In genomic region chr9:99799387-99800021, GRCm38 (mm10) we compare ENCODE assay signal across 8 mouse cellular contexts.
DNase-seq lines count a peak whose midpoint lies in the region; ATAC-seq and TF ChIP-seq lines count a peak whose summit lies in the region.

No protein-coding gene starts in this region.

- H3K4me1 ChIP-seq in E14TG2a.4 (replicated peaks; ENCODE audit: low read depth, low read length) = peaks cover 19% of the 10 kb centered on the region
- peaks cover 46% of the 10 kb centered on the region for H3K4me1 ChIP-seq in forebrain, embryonic 12.5 days
- peaks cover 9% of the 10 kb centered on the region; the same call in 1 of the 2 replicates for H3K4me1 ChIP-seq in midbrain, postnatal 0 days (ENCODE audit: insufficient read depth, low read length)

- peak overlapping the region; percentile 48 for H3K4me3 ChIP-seq in E14TG2a.4 (replicated peaks; ENCODE audit: low read length)
- H3K4me3 ChIP-seq in forebrain, embryonic 12.5 days (replicated peaks) = peak overlapping the region; percentile 28
- H3K4me3 ChIP-seq in midbrain, postnatal 0 days (ENCODE audit: low read depth, low read length) = peak overlapping the region; percentile 21

- H3K9ac ChIP-seq in forebrain, embryonic 12.5 days = peak overlapping the region; percentile 44; the same call in 1 of the 2 replicates
- H3K9ac ChIP-seq in midbrain, postnatal 0 days (replicated peaks; ENCODE audit: low read length, poor library complexity, severe bottlenecking) = no peak overlapping the region

- peak; percentile 52; the same call in 1 of the 2 replicates for ATAC-seq in frontal cortex, adult (ENCODE audit: low TSS enrichment)
- ATAC-seq in forebrain, embryonic 12.5 days (ENCODE audit: low FRiP score) = peak; percentile 92
- peak; percentile 60 for ATAC-seq in midbrain, postnatal 0 days (ENCODE audit: low FRiP score)

- DNase-seq in frontal cortex, adult 2 months (ENCODE audit: extremely low spot score in 1 of 2, low spot score in 1 of 2) = no peak
- DNase-seq in kidney, postnatal 10 days = peak; percentile 29
- peak; percentile 51 for DNase-seq in midbrain, postnatal 0 days (ENCODE audit: low spot score)
- no peak for DNase-seq in thymus, postnatal 0 days (ENCODE audit: low spot score)
- DNase-seq in MN1 (ENCODE audit: low spot score) = no peak

- WGBS in forebrain, embryonic 12.5 days = 0% methylated on average over 16 of the region's 16 CpGs
- 3% methylated on average over 16 of the region's 16 CpGs for WGBS in midbrain, postnatal 0 days

- H3K27me3 ChIP-seq in E14TG2a.4 (ENCODE audit: insufficient read depth, low read length) = peaks cover 21% of the 10 kb centered on the region
- peaks cover 15% of the 10 kb centered on the region; the same call in 1 of the 2 replicates for H3K27me3 ChIP-seq in forebrain, embryonic 12.5 days
- H3K27me3 ChIP-seq in midbrain, postnatal 0 days (ENCODE audit: insufficient read depth, low read length) = no peaks in the 10 kb centered on the region

- TF ChIP-seq CTCF in E14TG2a.4 (conservative IDR thresholded peaks at IDR 0.05; ENCODE audit: low read length) = no peak
- TF ChIP-seq CTCF in midbrain, postnatal 0 days (IDR thresholded peaks at IDR 0.05) = no peak

- H3K9me3 ChIP-seq in E14TG2a.4 (ENCODE audit: low read length) = no peaks in the 10 kb centered on the region
- H3K9me3 ChIP-seq in forebrain, embryonic 12.5 days = no peaks in the 10 kb centered on the region
- no peaks in the 10 kb centered on the region for H3K9me3 ChIP-seq in midbrain, postnatal 0 days (ENCODE audit: low read length)

- peak overlapping the region; percentile 87 for H3K27ac ChIP-seq in forebrain, embryonic 12.5 days
- H3K27ac ChIP-seq in midbrain, postnatal 0 days (ENCODE audit: low read depth, low read length) = no peak overlapping the region

- H3K36me3 ChIP-seq in E14TG2a.4 (ENCODE audit: insufficient read depth, low read length) = no peaks in the 10 kb centered on the region
- H3K36me3 ChIP-seq in forebrain, embryonic 12.5 days (replicated peaks) = no peaks in the 10 kb centered on the region
- no peaks in the 10 kb centered on the region for H3K36me3 ChIP-seq in midbrain, postnatal 0 days (ENCODE audit: insufficient read depth, low read length)

- peak overlapping the region; percentile 62 for H3K4me2 ChIP-seq in forebrain, embryonic 12.5 days
- peak overlapping the region; percentile 64 for H3K4me2 ChIP-seq in midbrain, postnatal 0 days (ENCODE audit: low read depth, low read length, poor library complexity, severe bottlenecking)

Comparison
In these comparisons a context has a peak if more than half of its experiments do, and no peak if none do; other contexts are left out.
1. DNase-seq: peak in kidney, postnatal 10 days (single experiment) and midbrain, postnatal 0 days (single experiment); none in frontal cortex, adult 2 months (0 of 2), thymus, postnatal 0 days (single experiment) and MN1 (single experiment).
2. Peak in every context shown above with its lines, with median percentiles within 50 percentile points of each other: ATAC-seq and H3K4me3 ChIP-seq.